Mouse (Mus musculus): ENCODE measurements around the gene Exoc4.

- TF ChIP-seq CTCF (IDR thresholded peaks at IDR 0.05) (no peak), EP300 (IDR thresholded peaks at IDR 0.05) (no peak)
Measured at GRCm38 (mm10) chr6:33761557-33761956, 512.7 kb downstream of the Exoc4 start.

All from lung, postnatal 0 days (tissue).